Mouse (Mus musculus): ENCODE results near the gene Mgme1.

- no peak for TF ChIP-seq CTCF (IDR thresholded peaks at IDR 0.05; ENCODE audit: borderline replicate concordance, control insufficient read depth, extremely low read depth, insufficient read depth, low read length, poor library complexity)
- TF ChIP-seq POLR2A (IDR thresholded peaks at IDR 0.05; ENCODE audit: control insufficient read depth, extremely low read depth, insufficient read depth, low read length, poor library complexity): no peak
Measured at GRCm38 (mm10) chr2:144301101-144301500, 30.6 kb downstream of the Mgme1 start.

Measured in thymus, adult 2 months (tissue).